Mouse (Mus musculus): ENCODE results near the gene Ciapin1.

GRCm38 (mm10) chr8:94870003-94870402, 31.8 kb upstream of the Ciapin1 start:
- TF ChIP-seq EP300 (IDR thresholded peaks at IDR 0.05; ENCODE audit: low read depth) = no peak
- no peak for TF ChIP-seq CTCF (IDR thresholded peaks at IDR 0.05; ENCODE audit: low read depth)
